Mouse (Mus musculus): ENCODE data around the gene Gtsf1.
"Not testable (repeated sequence)": the region's sequence is repeated elsewhere in the genome, so short reads cannot be mapped to it uniquely, and the experiment has no call there.

Gtsf1 gene

GRCm38 (mm10) chr15:103430241-103430640, at the start of gene Gtsf1:
Gene Gtsf1 (minus strand): TSS chr15:103430470.
- DNase-seq, result no peak

GRCm38 (mm10) chr15:103479080-103479606, 48.9 kb upstream of the Gtsf1 start:
- no peak for DNase-seq

GRCm38 (mm10) chr15:103473769-103474168, 43.5 kb upstream of the Gtsf1 start:
- no peak for DNase-seq

GRCm38 (mm10) chr15:103473182-103473581, 42.9 kb upstream of the Gtsf1 start:
- no peak for DNase-seq

GRCm38 (mm10) chr15:103472265-103472664, 42.0 kb upstream of the Gtsf1 start:
- no peak for DNase-seq

- DNase-seq, result no peak
These were observed 41.4 kb upstream of the Gtsf1 start for GRCm38 (mm10) chr15:103471488-103472194.

- no peak for DNase-seq
These were observed 32.4 kb upstream of the Gtsf1 start for GRCm38 (mm10) chr15:103462539-103463261.

GRCm38 (mm10) chr15:103454449-103454848, 24.2 kb upstream of the Gtsf1 start:
- peak; percentile 7 for DNase-seq

- peak; percentile 83 for DNase-seq
These were observed 23.4 kb upstream of the Gtsf1 start, which contains the start of gene Nckap1l for GRCm38 (mm10) chr15:103453551-103454218. Gene Nckap1l (plus strand): TSS chr15:103453794.

GRCm38 (mm10) chr15:103448369-103448768, 18.1 kb upstream of the Gtsf1 start, which contains the start of gene Gtsf2:
Gene Gtsf2 (minus strand): TSS chr15:103448469.
- DNase-seq, result no peak

GRCm38 (mm10) chr15:103445966-103446365, 15.7 kb upstream of the Gtsf1 start:
- DNase-seq, result not testable (repeated sequence)

GRCm38 (mm10) chr15:103427017-103427416, 3.3 kb downstream of the Gtsf1 start:
- no peak for DNase-seq

- DNase-seq, result not testable (repeated sequence)
These were observed 24.7 kb downstream of the Gtsf1 start for GRCm38 (mm10) chr15:103405586-103405985.

GRCm38 (mm10) chr15:103401361-103401760, 28.9 kb downstream of the Gtsf1 start:
- no peak for DNase-seq

- DNase-seq, result no peak
These were observed 36.7 kb downstream of the Gtsf1 start for GRCm38 (mm10) chr15:103393577-103393976.

GRCm38 (mm10) chr15:103388556-103389145, 41.6 kb downstream of the Gtsf1 start:
- no peak for DNase-seq

- no peak for DNase-seq
These were observed 46.3 kb downstream of the Gtsf1 start for GRCm38 (mm10) chr15:103383771-103384488.

GRCm38 (mm10) chr15:103382795-103383406, 47.4 kb downstream of the Gtsf1 start:
- DNase-seq, result no peak

GRCm38 (mm10) chr15:103382075-103382474, 48.2 kb downstream of the Gtsf1 start:
- DNase-seq, result no peak

GRCm38 (mm10) chr15:103378665-103379356, 51.5 kb downstream of the Gtsf1 start:
- DNase-seq, result no peak
